Mouse (Mus musculus) heart, postnatal 10 days (tissue): Measurements from ENCODE around the gene Brd9. TPM values are rescaled to one million over a fixed set of nuclear protein-coding genes. Genes with fewer than 3 reads are reported as not detected.
A peak's percentile ranks its signal among the peaks of the same experiment; 100 is the strongest.
"Not testable (repeated sequence)": the region's sequence is repeated elsewhere in the genome, so short reads cannot be mapped to it uniquely, and the experiment has no call there.

Experiments used
- DNase-seq, 2 experiments: peaks; one replicate each; pipeline ENCODE4 v3.0.0; 2021
- intact Hi-C: fragments of 180-260 bp; cut with DNase I; formaldehyde crosslinking; loops from one replicate; pipeline ENCODE4 v1.15.1; 2025
- microRNA-seq, 2 experiments: library from miRNA; unstranded; fragments of <30 nt; microRNA quantifications; one replicate each; pipeline ENCODE4 v1.2.0; 2022
- total RNA-seq, 2 experiments: library from RNA; stranded (reverse); gene quantifications; 2 replicates each; pipeline ENCODE4 v1.2.3; 2021

Brd9 gene
- total RNA-seq, 2 experiments from 2014 or later = 30.9 to 32.1 TPM

- DNase-seq = no peak
- intact Hi-C loops = no loop called here
Measured at GRCm38 (mm10) chr13:73976935-73977334, 39.3 kb downstream of the Brd9 start.

DNA sequence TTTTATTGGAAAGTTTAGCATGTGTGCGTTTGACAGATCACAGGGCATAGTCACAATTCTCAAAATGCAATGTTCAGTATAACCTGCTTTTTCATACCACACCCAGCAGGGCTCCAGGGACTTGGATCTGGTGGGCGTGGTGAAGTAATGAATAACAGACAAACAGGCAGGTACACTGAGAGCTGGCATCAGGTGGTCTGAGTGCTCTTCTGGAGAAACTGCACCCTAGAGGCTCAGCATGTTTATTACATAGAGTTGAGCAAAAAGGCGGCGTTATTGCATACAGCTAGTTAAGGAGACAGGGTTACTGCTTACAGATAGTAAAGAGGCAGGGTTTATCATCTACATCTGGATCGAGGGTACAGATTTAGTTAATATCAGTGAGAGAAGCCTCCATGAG, 52.7 kb downstream of the Brd9 start:
- intact Hi-C loops = no loop called here
- no peak for DNase-seq

GRCm38 (mm10) chr13:73990761-73991160, 53.1 kb downstream of the Brd9 start:
- no peak for DNase-seq
- intact Hi-C loops = no loop called here

- peak; percentile 41 to 42 for DNase-seq
- intact Hi-C loops = no loop called here
Measured at GRCm38 (mm10) chr13:73991267-73991666, 53.7 kb downstream of the Brd9 start.

DNA sequence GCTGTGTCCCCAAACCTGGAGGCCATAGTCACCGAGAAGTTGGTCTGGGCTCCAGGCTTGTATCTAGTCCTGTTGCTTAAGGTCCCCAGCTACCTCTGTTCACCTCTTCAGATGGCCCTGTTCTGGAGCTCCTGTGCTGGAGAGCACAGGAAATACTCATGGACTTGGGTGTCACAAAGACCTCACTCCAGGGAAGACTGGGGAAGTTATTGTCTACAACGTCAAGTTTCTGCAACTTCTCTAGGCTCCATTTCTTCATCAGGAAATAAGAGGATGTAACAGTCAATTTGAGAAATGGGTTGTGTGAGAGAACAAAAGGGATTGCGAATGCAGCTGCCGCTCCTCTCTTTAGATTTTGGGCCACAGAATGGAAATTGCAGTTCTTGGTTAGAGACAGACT, 58.8 kb downstream of the Brd9 start:
- DNase-seq = no peak
- intact Hi-C loops = no loop called here

GRCm38 (mm10) chr13:74000519-74000918, 62.9 kb downstream of the Brd9 start:
- intact Hi-C loops = no loop called here
- DNase-seq = no peak

DNA sequence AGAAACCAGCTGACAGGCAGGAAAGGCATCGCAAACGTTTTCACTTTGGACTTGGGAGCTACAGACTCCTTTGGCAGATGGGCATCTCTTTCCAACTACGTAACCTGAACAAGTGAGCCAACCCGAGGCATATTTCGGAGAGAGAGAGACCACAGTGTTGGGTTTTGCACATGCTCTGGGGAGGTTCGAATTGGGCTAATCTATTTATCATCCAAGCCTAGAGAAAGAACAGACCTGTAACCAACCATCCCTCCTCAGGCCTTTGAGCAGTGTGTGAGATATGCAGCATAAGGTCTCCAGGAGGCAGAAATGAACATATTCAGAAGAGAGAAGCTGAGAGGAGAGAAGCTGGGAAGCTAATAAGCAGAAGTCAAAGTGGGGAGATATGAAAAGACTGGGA, 63.4 kb downstream of the Brd9 start:
- intact Hi-C loops = no loop called here
- no peak for DNase-seq

DNA sequence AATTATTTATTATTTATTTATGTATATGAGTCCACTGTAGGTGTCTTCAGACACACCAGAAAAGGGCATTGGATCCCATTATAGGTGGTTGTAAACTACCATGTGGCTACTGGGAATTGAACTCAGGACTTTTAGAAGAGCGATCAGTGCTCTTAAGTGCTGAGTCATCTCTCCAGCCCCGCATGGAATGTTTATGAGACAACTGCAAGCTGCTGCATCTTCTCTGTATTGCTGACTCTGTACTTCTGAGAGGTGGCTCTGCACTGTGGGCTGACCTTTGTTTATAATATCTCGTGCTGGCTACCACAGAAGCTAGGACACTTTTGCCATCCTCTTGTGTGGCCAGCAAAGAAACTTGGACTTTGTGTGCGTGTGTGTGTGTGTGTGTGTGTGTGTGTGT, 63.9 kb downstream of the Brd9 start:
- no peak for DNase-seq
- intact Hi-C loops = no loop called here

DNA sequence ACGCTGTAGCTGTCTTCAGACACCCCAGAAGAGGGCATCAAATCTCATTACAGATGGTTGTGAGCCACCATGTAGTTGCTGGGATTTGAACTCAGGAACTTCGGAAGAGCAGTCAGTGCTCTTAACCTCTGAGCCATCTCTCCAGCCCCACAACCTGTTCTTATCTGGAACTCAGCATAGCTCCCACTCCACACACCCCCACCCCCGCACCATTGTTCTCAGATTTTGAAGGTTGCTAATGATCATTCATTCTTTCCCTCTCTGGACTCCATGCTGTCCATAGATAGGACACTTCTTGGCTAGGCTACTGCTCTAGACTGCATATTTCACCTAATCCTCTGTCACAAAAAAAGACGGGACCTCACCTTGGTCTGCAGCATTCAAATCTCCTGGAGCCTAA, 69.3 kb downstream of the Brd9 start:
- DNase-seq, intact Hi-C loops: not testable (repeated sequence)

- DNase-seq, intact Hi-C loops: not testable (repeated sequence)
Measured at GRCm38 (mm10) chr13:74008216-74008615, 70.6 kb downstream of the Brd9 start.

DNA sequence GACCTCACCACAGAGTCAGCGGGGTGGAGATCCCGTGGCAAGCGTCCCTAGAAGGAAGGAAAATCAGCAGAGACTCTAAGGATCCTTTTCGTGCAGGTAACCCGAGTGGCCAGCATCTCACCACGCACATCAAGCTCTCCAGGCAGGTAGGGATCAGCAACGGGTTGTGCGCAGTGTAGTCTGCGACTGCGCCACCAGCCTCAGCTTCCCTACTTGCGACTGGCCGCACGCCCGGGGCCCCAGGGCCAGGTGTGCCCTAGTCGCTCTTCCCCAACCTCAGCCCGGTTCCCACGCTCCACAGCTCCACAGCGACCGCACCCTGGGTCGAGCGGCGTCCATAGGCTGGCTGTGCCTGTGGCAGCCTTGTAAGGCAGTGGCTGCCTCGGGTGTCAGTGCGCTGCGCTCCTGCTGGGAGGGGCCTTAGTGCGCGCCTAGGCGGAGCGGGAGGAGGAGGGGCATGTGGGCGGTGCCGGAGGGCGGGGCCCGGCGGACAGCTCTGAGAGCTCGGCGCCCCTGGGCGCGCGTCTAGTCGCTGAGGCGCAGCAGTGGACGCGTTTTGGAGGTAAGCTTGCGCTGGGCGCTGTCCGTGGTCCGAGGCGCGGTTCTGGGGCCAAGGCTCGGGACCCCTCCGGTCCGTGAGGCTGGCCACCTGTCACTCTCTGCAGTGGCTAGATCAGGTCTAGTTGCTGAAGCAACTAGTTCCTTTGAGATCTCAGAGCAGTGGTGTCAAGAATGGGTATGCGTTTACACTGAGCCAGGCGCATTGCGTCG, 71.5 kb downstream of the Brd9 start, which contains the start of gene Tppp:
Gene Tppp (plus strand): TSS at position 460 of the 771 bp plus-strand sequence.
- peak; percentile 94 to 97 for DNase-seq
- intact Hi-C loops = loop anchor here (1.0 kb wide), 1 partner anchor 17 kb away; no protein-coding TSS in a partner anchor

DNA sequence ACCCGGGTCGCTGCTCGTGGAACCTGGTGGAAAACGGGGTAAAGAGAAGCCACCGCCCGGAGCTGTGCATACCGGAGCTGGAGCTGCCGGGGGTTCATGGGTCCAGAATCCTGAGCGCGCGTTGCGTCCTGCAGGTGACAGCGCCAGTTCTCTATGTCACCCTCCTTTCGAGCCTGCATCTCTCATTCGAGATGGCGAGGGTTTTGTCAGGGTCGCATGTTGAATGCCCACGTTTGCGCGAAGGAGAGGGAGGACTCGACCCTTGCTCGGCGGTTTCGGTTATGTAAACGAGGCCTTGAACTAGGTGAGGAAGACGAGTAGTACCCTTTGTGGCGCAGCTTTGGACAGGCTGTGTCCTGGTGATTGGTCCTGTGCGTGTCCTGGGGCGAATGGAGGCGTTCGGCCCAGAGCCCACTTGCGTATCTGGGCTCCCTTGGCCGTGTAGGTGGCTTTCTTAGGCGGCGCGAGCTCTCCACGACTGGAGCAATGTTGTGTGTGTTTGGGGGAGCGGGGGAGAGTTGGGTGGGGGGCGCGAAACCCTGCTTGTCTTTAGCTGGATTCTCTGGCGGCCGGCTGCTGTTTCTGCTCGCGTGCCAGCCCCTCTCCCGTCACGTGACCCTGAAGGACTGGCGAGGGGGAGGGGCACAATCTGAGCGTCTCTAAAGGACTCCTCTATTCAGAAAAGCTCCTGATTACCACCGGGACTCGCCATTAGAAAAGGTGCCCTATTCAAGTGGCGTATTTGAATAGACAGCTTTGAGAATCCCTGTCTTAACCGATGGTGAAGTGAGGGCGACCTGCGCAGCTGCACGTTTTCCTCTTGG, 72.4 kb downstream of the Brd9 start:
- intact Hi-C loops = loop anchor here (1.0 to 5.0 kb wide), 2 partner anchors 16 to 38 kb away; no protein-coding TSS in a partner anchor
- peak; percentile 77 to 82 for DNase-seq

Small RNA genes lying within 50 kb of the gene (microRNA-seq; reads per million reads assigned to microRNA genes)
- gene Gm25197 = 0 reads per million in 2 experiments

Other genes with a start within 250 kb of the Brd9 start
- gene Slc6a19, start 232.9 kb upstream of the Brd9 start, total RNA-seq = under 1 TPM in 1 of 2 experiments, not detected in 1; 0.10 TPM
- gene Slc12a7, start 204.7 kb upstream of the Brd9 start, total RNA-seq = 100 to 1,000 TPM; 160 to 180 TPM
- gene Nkd2, start 90.2 kb upstream of the Brd9 start, total RNA-seq = 1 to 10 TPM; 3.0 to 3.4 TPM
- gene Trip13, start within 50 bp of the Brd9 start, total RNA-seq = 1 to 10 TPM; 3.0 to 4.0 TPM
- gene Zdhhc11, start 26.0 kb downstream of the Brd9 start, total RNA-seq = not detected
- 10 to 100 TPM; 15.9 to 17.2 TPM for gene Tppp, start 71.6 kb downstream of the Brd9 start, total RNA-seq
- 1 to 10 TPM; 2.0 to 2.8 TPM for gene Cep72, start 124.5 kb downstream of the Brd9 start, total RNA-seq
- under 1 TPM; 0.65 to 0.74 TPM for gene Slc9a3, start 183.6 kb downstream of the Brd9 start, total RNA-seq